Mouse (Mus musculus) ES-E14 (cell line): ENCODE measurements around the gene Wdr54. TPM values are rescaled to one million over a fixed set of nuclear protein-coding genes. Genes with fewer than 3 reads are reported as not detected.
A peak's percentile ranks its signal among the peaks of the same experiment; 100 is the strongest.

ENCODE experiments used
- DNase-seq: peaks from one replicate; pipeline ENCODE4 v3.0.0-alpha.2; 2013; ENCODE audit warnings: low read depth, low spot score
- H3K27ac ChIP-seq: 2 replicates; pipeline ENCODE4 v1.5.1; 2012; ENCODE audit warnings: low read depth, mild to moderate bottlenecking, low read length, moderate library complexity, mixed read lengths; ENCODE audit not compliant: poor library complexity, insufficient read depth, severe bottlenecking
- H3K36me3 ChIP-seq: 2 replicates; pipeline ENCODE4 v1.6.1; 2012; ENCODE audit warnings: mild to moderate bottlenecking, low read length, moderate library complexity, mixed read lengths; ENCODE audit not compliant: control insufficient read depth, poor library complexity, insufficient read depth, severe bottlenecking
- H3K4me1 ChIP-seq, 2 experiments: fragments of 150-350 bp in 1 of 2; sonication (generic) in 1 of 2; 2 replicates each; pipeline ENCODE4 v1.6.1; 2012; ENCODE audit warnings: low read length in 2 of 2, mild to moderate bottlenecking in 1 of 2, mixed read lengths in 1 of 2; ENCODE audit not compliant: control insufficient read depth in 2 of 2, insufficient read depth in 2 of 2, poor library complexity in 1 of 2
- H3K4me3 ChIP-seq, 2 experiments: fragments of 150-350 bp in 1 of 2; sonication (generic) in 1 of 2; 2 replicates each; pipeline ENCODE4 v1.5.1; 2012; ENCODE audit warnings: low read length in 2 of 2, low read depth in 1 of 2, mild to moderate bottlenecking in 1 of 2, mixed read lengths in 1 of 2; ENCODE audit not compliant: insufficient read depth in 1 of 2, poor library complexity in 1 of 2, severe bottlenecking in 1 of 2
- H3K9ac ChIP-seq: 2 replicates; pipeline ENCODE4 v1.6.1; 2012; ENCODE audit warnings: low read depth, mild to moderate bottlenecking, low read length, mixed read lengths; ENCODE audit not compliant: poor library complexity, insufficient read depth, severe bottlenecking
- H3K9me3 ChIP-seq: fragments of 150-350 bp; sonication (generic); 2 replicates; pipeline ENCODE4 v1.6.1; 2012; ENCODE audit warnings: low read depth, mild to moderate bottlenecking, low read length; ENCODE audit not compliant: control insufficient read depth, insufficient read depth
- CHD2 ChIP-seq: IDR thresholded peaks from 2 replicates; pipeline ENCODE4 v1.6.1; 2014; ENCODE audit warnings: mild to moderate bottlenecking, low read depth, low read length, inconsistent platforms
- HCFC1 ChIP-seq: IDR thresholded peaks from 2 replicates; pipeline ENCODE4 v1.6.1; 2012; ENCODE audit warnings: low read length, inconsistent platforms, borderline replicate concordance; ENCODE audit not compliant: insufficient read depth
- MAFK ChIP-seq: IDR thresholded peaks from 2 replicates; pipeline ENCODE4 v1.6.1; 2014; ENCODE audit warnings: mild to moderate bottlenecking, low read depth, low read length, inconsistent platforms; ENCODE audit not compliant: insufficient read depth
- ZC3H11A ChIP-seq: IDR thresholded peaks from 2 replicates; pipeline ENCODE4 v1.6.1; 2012; ENCODE audit warnings: low read depth, mild to moderate bottlenecking, inconsistent platforms, low read length, borderline replicate concordance
- ZNF384 ChIP-seq: IDR thresholded peaks from 2 replicates; pipeline ENCODE4 v1.6.1; 2012; ENCODE audit warnings: low read depth, low read length, inconsistent platforms
- in situ Hi-C, 2 experiments: fragments of 600-800 bp; cut with MboI; formaldehyde crosslinking; loops; one replicate each; pipeline ENCODE4 v1.15.1; 2025; ENCODE audit warnings: low sequenced_read_pairs in 2 of 2, inconsistent platforms in 1 of 2; ENCODE audit not compliant: unreplicated experiment in 2 of 2
- total RNA-seq: library from RNA; depleted of rRNA; stranded (reverse); fragments of 300-350 nt; gene quantifications from 2 replicates; pipeline ENCODE4 v1.2.3, GENCODE M21; 2012; rRNA removed

Gene Wdr54
- total RNA-seq: 3.7 and 4.3 TPM in 2 replicates

GRCm38 (mm10) chr6:83156259-83156684, at the start of gene Wdr54, which contains the start of gene 1700003E16Rik:
Gene Wdr54 (minus strand): TSS chr6:83156397.
Gene 1700003E16Rik (plus strand): TSS chr6:83156404.
- Histone ChIP-seq H3K36me3 (no peaks in the 10 kb centered on the region; the same call in 1 of the 2 replicates), H3K4me1 (peaks cover 0 to 2% of the 10 kb centered on the region in 2 experiments; a peak in 2 of 4 replicates), H3K4me3 (peak within 1 kb of the TSS; percentile 42 to 54; a peak in 3 of 4 replicates), H3K27ac (no peak within 1 kb of the TSS), H3K9me3 (no peaks in the 10 kb centered on the region), H3K9ac (peak within 1 kb of the TSS; percentile 41; the same call in 1 of the 2 replicates)
- DNase-seq: no peak
- TF ChIP-seq CHD2 (no peak), MAFK (no peak), ZNF384 (no peak), ZC3H11A (no peak), HCFC1 (no peak)
- in situ Hi-C loops: no loop called here

GRCm38 (mm10) chr6:83205851-83206250, 49.7 kb upstream of the Wdr54 start:
- in situ Hi-C loops: no loop called here
- TF ChIP-seq MAFK (no peak), CHD2 (no peak), ZNF384 (no peak), ZC3H11A (no peak), HCFC1 (no peak)
- H3K9me3 ChIP-seq: no peaks in the 10 kb centered on the region
- H3K27ac ChIP-seq: no peak overlapping the region
- no peaks in the 10 kb centered on the region for H3K4me1 ChIP-seq
- no peak for DNase-seq
- no peak overlapping the region for H3K4me3 ChIP-seq
- H3K36me3 ChIP-seq: no peaks in the 10 kb centered on the region
- no peak overlapping the region for H3K9ac ChIP-seq

GRCm38 (mm10) chr6:83203320-83203719, 47.1 kb upstream of the Wdr54 start:
- Histone ChIP-seq H3K4me3 (no peak overlapping the region), H3K9ac (no peak overlapping the region), H3K36me3 (peaks cover 8% of the 10 kb centered on the region), H3K27ac (no peak overlapping the region), H3K9me3 (no peaks in the 10 kb centered on the region), H3K4me1 (no peaks in the 10 kb centered on the region)
- in situ Hi-C loops: no loop called here
- no peak for DNase-seq
- TF ChIP-seq HCFC1 (no peak), ZC3H11A (no peak), CHD2 (no peak), MAFK (no peak), ZNF384 (no peak)

GRCm38 (mm10) chr6:83197345-83198004, 41.3 kb upstream of the Wdr54 start:
- H3K4me3 ChIP-seq: no peak overlapping the region
- in situ Hi-C loops: no loop called here
- peaks cover 30% of the 10 kb centered on the region for H3K36me3 ChIP-seq
- H3K4me1 ChIP-seq: peaks cover 0 to 5% of the 10 kb centered on the region in 2 experiments; a peak in 1 of 4 replicates
- peak; percentile 31 for DNase-seq
- TF ChIP-seq HCFC1: no peak
- TF ChIP-seq ZNF384: no peak
- TF ChIP-seq MAFK: 0 out of 2 replicates have a peak, but pooled peaks have one; percentile 13
- no peak for TF ChIP-seq CHD2
- TF ChIP-seq ZC3H11A: no peak
- H3K9ac ChIP-seq: no peak overlapping the region
- no peaks in the 10 kb centered on the region for H3K9me3 ChIP-seq
- H3K27ac ChIP-seq: no peak overlapping the region
